Mouse (Mus musculus) heart, embryonic 10.5 days (tissue): Measurements from ENCODE around the gene Anxa1. TPM values are rescaled to one million over a fixed set of nuclear protein-coding genes. Genes with fewer than 3 reads are reported as not detected.

Experiments used
- DNase-seq: peaks from one replicate; pipeline ENCODE4 v3.0.0-alpha.2; 2017; ENCODE audit warnings: low spot score
- H3K27ac ChIP-seq: fragments of 300-500 bp; sonication (generic); 2 replicates; pipeline ENCODE4 v1.5.1; 2016; ENCODE audit warnings: mild to moderate bottlenecking
- H3K27me3 ChIP-seq: fragments of 300-500 bp; sonication (generic); 2 replicates; pipeline ENCODE4 v1.6.1; 2016; ENCODE audit warnings: mild to moderate bottlenecking; ENCODE audit not compliant: poor library complexity, insufficient read depth, severe bottlenecking
- H3K36me3 ChIP-seq: fragments of 300-500 bp; sonication (generic); 2 replicates; pipeline ENCODE4 v1.6.1; 2016; ENCODE audit warnings: mild to moderate bottlenecking, moderate library complexity
- H3K4me1 ChIP-seq: fragments of 300-500 bp; sonication (generic); 2 replicates; pipeline ENCODE4 v1.6.1; 2016; ENCODE audit warnings: mild to moderate bottlenecking
- H3K4me3 ChIP-seq: fragments of 300-500 bp; sonication (generic); 2 replicates; pipeline ENCODE4 v1.5.1; 2016; ENCODE audit warnings: mild to moderate bottlenecking, moderate library complexity
- H3K9me3 ChIP-seq: fragments of 300-500 bp; sonication (generic); 2 replicates; pipeline ENCODE4 v1.6.1; 2016; ENCODE audit warnings: mild to moderate bottlenecking, moderate library complexity
- WGBS: fragments of 180-500 bp; shearing (Covaris S2); methylation state at CpG from one replicate; pipeline ENCODE4 v1.1.7; 2016; 5-methylcytosine and 5-hydroxymethylcytosine counted together
- polyA plus RNA-seq: library from polyadenylated mRNA; unstranded; fragments of >200 nt; fragmentation: Nextera tagmentation; extraction: Ambion mirVana; gene quantifications from 2 replicates; pipeline ENCODE4 v1.2.1, GENCODE M21; 2016

The Anxa1 gene
- 7.1 and 10.3 TPM in 2 replicates for polyA plus RNA-seq

GRCm38 (mm10) chr19:20390455-20390994 lies at the start of gene Anxa1:
Gene Anxa1 (minus strand): TSS chr19:20390944.
- DNase-seq: no peak
- H3K4me3 ChIP-seq: no peak within 1 kb of the TSS
- no peaks in the 10 kb centered on the region for H3K27me3 ChIP-seq
- 67% methylated on average over 5 of the region's 5 CpGs for WGBS
- H3K27ac ChIP-seq: no peak within 1 kb of the TSS
- H3K9me3 ChIP-seq: no peaks in the 10 kb centered on the region
- H3K4me1 ChIP-seq: no peaks in the 10 kb centered on the region
- no peaks in the 10 kb centered on the region for H3K36me3 ChIP-seq

GRCm38 (mm10) chr19:20437043-20437442 lies 46.3 kb upstream of the Anxa1 start:
- no peaks in the 10 kb centered on the region for H3K9me3 ChIP-seq
- DNase-seq: no peak
- H3K27me3 ChIP-seq: no peaks in the 10 kb centered on the region
- 60% methylated on average over 5 of the region's 5 CpGs for WGBS
- H3K4me1 ChIP-seq: no peaks in the 10 kb centered on the region
- H3K36me3 ChIP-seq: no peaks in the 10 kb centered on the region
- H3K27ac ChIP-seq: no peak overlapping the region
- H3K4me3 ChIP-seq: no peak overlapping the region

- H3K27ac ChIP-seq: no peak overlapping the region
- DNase-seq: peak; percentile 78
- WGBS: 17% methylated on average over 3 of the region's 3 CpGs
These were observed 43.8 kb upstream of the Anxa1 start for GRCm38 (mm10) chr19:20434541-20434940.

GRCm38 (mm10) chr19:20433966-20434365 lies 43.2 kb upstream of the Anxa1 start:
- Histone ChIP-seq H3K4me3 (no peak overlapping the region), H3K27ac (no peak overlapping the region), H3K36me3 (no peaks in the 10 kb centered on the region), H3K4me1 (no peaks in the 10 kb centered on the region), H3K27me3 (no peaks in the 10 kb centered on the region), H3K9me3 (no peaks in the 10 kb centered on the region)
- DNase-seq: no peak
- 85% methylated on average over 5 of the region's 5 CpGs for WGBS

More at GRCm38 (mm10) chr19:20434541-20434940, 43.8 kb upstream of the Anxa1 start:
- H3K9me3 ChIP-seq: no peaks in the 10 kb centered on the region
- H3K4me3 ChIP-seq: no peak overlapping the region
- no peaks in the 10 kb centered on the region for H3K27me3 ChIP-seq
- no peaks in the 10 kb centered on the region for H3K4me1 ChIP-seq
- H3K36me3 ChIP-seq: no peaks in the 10 kb centered on the region

GRCm38 (mm10) chr19:20426443-20427161 lies 35.9 kb upstream of the Anxa1 start:
- H3K27me3 ChIP-seq: no peaks in the 10 kb centered on the region
- H3K9me3 ChIP-seq: no peaks in the 10 kb centered on the region
- DNase-seq: no peak
- no peak overlapping the region for H3K4me3 ChIP-seq
- no peaks in the 10 kb centered on the region for H3K36me3 ChIP-seq
- H3K27ac ChIP-seq: no peak overlapping the region
- no peaks in the 10 kb centered on the region for H3K4me1 ChIP-seq
- WGBS: 60% methylated on average over 12 of the region's 12 CpGs

GRCm38 (mm10) chr19:20411276-20411675 lies 20.5 kb upstream of the Anxa1 start:
- DNase-seq: no peak
- Histone ChIP-seq H3K9me3 (no peaks in the 10 kb centered on the region), H3K27ac (no peak overlapping the region), H3K4me1 (no peaks in the 10 kb centered on the region), H3K27me3 (no peaks in the 10 kb centered on the region), H3K36me3 (no peaks in the 10 kb centered on the region), H3K4me3 (no peak overlapping the region)
- 82% methylated on average over 3 of the region's 3 CpGs for WGBS

GRCm38 (mm10) chr19:20409541-20410528 lies 19.1 kb upstream of the Anxa1 start:
- Histone ChIP-seq H3K36me3 (no peaks in the 10 kb centered on the region), H3K4me1 (no peaks in the 10 kb centered on the region), H3K27ac (no peak overlapping the region), H3K9me3 (no peaks in the 10 kb centered on the region), H3K27me3 (no peaks in the 10 kb centered on the region), H3K4me3 (no peak overlapping the region)
- no peak for DNase-seq
- 78% methylated on average over 9 of the region's 9 CpGs for WGBS

- DNase-seq: no peak
- H3K27ac ChIP-seq: no peak overlapping the region
- WGBS: 66% methylated on average over 3 of the region's 3 CpGs
- H3K4me1 ChIP-seq: no peaks in the 10 kb centered on the region
- H3K4me3 ChIP-seq: no peak overlapping the region
- H3K27me3 ChIP-seq: no peaks in the 10 kb centered on the region
- H3K36me3 ChIP-seq: no peaks in the 10 kb centered on the region
- no peaks in the 10 kb centered on the region for H3K9me3 ChIP-seq
These were observed 15.7 kb upstream of the Anxa1 start for GRCm38 (mm10) chr19:20406475-20406874.

GRCm38 (mm10) chr19:20405015-20405414 lies 14.3 kb upstream of the Anxa1 start:
- Histone ChIP-seq H3K27me3 (no peaks in the 10 kb centered on the region), H3K9me3 (no peaks in the 10 kb centered on the region), H3K4me3 (no peak overlapping the region), H3K4me1 (no peaks in the 10 kb centered on the region), H3K27ac (no peak overlapping the region), H3K36me3 (no peaks in the 10 kb centered on the region)
- 75% methylated on average over 4 of the region's 4 CpGs for whole genome bisulfite sequencing
- no peak for DNase-seq

- H3K27me3 ChIP-seq: no peaks in the 10 kb centered on the region
- no peak for DNase-seq
- H3K4me1 ChIP-seq: no peaks in the 10 kb centered on the region
- no peak overlapping the region for H3K4me3 ChIP-seq
- H3K9me3 ChIP-seq: no peaks in the 10 kb centered on the region
- no peaks in the 10 kb centered on the region for H3K36me3 ChIP-seq
- WGBS: 75% methylated on average over 3 of the region's 3 CpGs
- H3K27ac ChIP-seq: no peak overlapping the region
These were observed 13.0 kb upstream of the Anxa1 start for GRCm38 (mm10) chr19:20403740-20404139.

- H3K9me3 ChIP-seq: no peaks in the 10 kb centered on the region
- H3K27ac ChIP-seq: no peak overlapping the region
- H3K4me3 ChIP-seq: no peak overlapping the region
- H3K4me1 ChIP-seq: no peaks in the 10 kb centered on the region
- no peak for DNase-seq
- 86% methylated on average over 1 of the region's 1 CpGs for WGBS
- no peaks in the 10 kb centered on the region for H3K36me3 ChIP-seq
- H3K27me3 ChIP-seq: no peaks in the 10 kb centered on the region
These were observed 12.5 kb upstream of the Anxa1 start for GRCm38 (mm10) chr19:20403219-20403618.

GRCm38 (mm10) chr19:20402516-20403200 lies 11.9 kb upstream of the Anxa1 start:
- no peak overlapping the region for H3K4me3 ChIP-seq
- H3K4me1 ChIP-seq: no peaks in the 10 kb centered on the region
- 51% methylated on average over 5 of the region's 5 CpGs for WGBS
- no peaks in the 10 kb centered on the region for H3K9me3 ChIP-seq
- H3K27ac ChIP-seq: no peak overlapping the region
- DNase-seq: no peak
- no peaks in the 10 kb centered on the region for H3K36me3 ChIP-seq
- no peaks in the 10 kb centered on the region for H3K27me3 ChIP-seq
